Mouse (Mus musculus) layer of hippocampus, postnatal 14 days (tissue): ENCODE measurements at regions not wholly inside any gene's neighbourhood (a gene's known extent, or its start where the extent isn't known, plus 50 kb on each side); places are given as distances from the start of the nearest gene placed in this dataset.

ENCODE experiments used
- DNase-seq, 2 experiments: peaks; one replicate each; pipeline ENCODE4 v3.0.0; 2021 to 2022; ENCODE audit warnings: low spot score in 2 of 2, mixed read lengths in 1 of 2

GRCm38 (mm10) chr1:77226991-77227515, 287.8 kb downstream of the Epha4 start:
- no peak for DNase-seq

- no peak for DNase-seq
These were observed 287.1 kb downstream of the Epha4 start for GRCm38 (mm10) chr1:77227800-77228199.

- DNase-seq: no peak
These were observed 285.3 kb downstream of the Epha4 start for GRCm38 (mm10) chr1:77229561-77229960.

- DNase-seq: no peak
These were observed 281.9 kb downstream of the Epha4 start for GRCm38 (mm10) chr1:77233010-77233409.

GRCm38 (mm10) chr1:77244642-77245041, 270.2 kb downstream of the Epha4 start:
- DNase-seq: no peak

GRCm38 (mm10) chr1:77246047-77246446, 268.8 kb downstream of the Epha4 start:
- no peak for DNase-seq

- no peak for DNase-seq
These were observed 260.6 kb downstream of the Epha4 start for GRCm38 (mm10) chr1:77254276-77254675.

- no peak for DNase-seq
These were observed 258.6 kb downstream of the Epha4 start for GRCm38 (mm10) chr1:77256115-77256842.

GRCm38 (mm10) chr1:77258730-77259310, 256.1 kb downstream of the Epha4 start:
- DNase-seq: no peak

GRCm38 (mm10) chr1:77259789-77260188, 255.1 kb downstream of the Epha4 start:
- peak in 1 of 2 experiments; percentile 16 for DNase-seq

- no peak for DNase-seq
These were observed 253.2 kb downstream of the Epha4 start for GRCm38 (mm10) chr1:77261678-77262077.

DNA sequence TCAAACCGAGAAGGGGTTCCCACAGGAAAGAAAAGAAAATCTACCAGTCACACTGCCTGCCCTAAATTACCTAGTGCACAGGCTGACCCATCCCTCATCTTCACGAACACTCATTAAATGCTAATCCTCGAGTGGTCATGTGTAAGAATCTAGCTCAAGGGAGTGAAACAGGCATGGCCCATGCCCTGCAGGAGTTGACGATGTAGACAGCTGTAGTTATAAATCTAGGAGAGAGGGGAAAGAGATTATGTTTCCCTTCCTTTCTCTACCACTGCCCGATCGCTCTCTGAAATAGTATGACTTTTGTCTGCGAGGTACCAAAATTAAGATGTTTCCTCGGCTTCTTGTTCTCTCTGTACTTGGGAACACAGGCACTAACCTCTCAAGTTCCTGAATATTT, 249.2 kb downstream of the Epha4 start:
- DNase-seq: no peak

DNA sequence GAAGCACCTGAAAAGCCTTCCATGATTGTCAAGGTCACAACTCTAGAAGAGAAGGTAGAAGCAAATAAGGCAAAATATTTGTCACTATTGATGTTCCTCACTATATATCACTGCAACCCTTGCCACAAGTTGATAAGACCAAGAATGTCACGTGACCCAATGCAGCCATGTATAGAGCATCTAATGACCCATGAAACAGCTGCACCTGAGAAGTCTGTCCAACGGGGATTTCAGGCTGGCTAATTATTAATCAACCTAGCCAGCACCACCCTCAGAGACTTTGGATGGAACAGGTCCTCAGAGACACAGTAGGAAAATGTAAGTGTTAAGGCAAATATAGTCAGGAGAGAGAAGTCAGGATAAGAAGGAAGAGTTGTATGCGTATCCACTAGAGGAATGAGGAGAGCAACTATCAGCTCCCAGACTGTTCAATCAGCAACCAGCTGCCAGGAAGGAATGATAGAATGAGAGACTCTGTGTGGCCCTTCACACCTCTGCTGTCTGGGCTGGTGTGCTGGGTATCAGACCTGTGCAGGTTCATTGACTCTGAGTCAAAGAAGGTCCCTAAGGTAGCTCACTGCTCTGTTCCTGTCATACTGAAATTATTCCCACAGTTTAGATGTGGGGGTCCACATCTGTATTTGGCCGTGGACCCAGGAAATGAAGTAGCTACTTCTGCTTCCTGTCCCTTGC, 247.4 kb downstream of the Epha4 start:
- no peak for DNase-seq

- DNase-seq: no peak
These were observed 239.6 kb downstream of the Epha4 start for GRCm38 (mm10) chr1:77275297-77275696.

DNA sequence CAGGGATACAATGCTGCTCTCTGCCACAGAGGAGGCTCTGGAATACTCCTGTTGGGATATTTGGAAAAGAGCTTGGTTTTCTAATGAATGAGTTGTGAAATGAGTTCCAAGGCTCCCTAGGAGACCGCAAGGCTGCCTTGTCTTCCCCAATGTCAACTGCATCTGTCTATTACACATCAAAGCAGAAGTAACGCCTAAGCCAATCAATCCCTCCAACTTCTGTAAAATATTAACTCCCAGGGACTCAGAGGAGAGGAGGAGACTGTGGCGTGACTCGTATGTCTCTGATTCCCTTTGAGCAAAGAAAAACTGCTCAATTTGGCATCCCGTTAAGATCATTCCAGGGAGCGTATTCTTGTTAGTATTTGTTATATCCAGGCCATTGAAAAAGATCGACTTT, 235.3 kb downstream of the Epha4 start:
- DNase-seq: no peak

DNA sequence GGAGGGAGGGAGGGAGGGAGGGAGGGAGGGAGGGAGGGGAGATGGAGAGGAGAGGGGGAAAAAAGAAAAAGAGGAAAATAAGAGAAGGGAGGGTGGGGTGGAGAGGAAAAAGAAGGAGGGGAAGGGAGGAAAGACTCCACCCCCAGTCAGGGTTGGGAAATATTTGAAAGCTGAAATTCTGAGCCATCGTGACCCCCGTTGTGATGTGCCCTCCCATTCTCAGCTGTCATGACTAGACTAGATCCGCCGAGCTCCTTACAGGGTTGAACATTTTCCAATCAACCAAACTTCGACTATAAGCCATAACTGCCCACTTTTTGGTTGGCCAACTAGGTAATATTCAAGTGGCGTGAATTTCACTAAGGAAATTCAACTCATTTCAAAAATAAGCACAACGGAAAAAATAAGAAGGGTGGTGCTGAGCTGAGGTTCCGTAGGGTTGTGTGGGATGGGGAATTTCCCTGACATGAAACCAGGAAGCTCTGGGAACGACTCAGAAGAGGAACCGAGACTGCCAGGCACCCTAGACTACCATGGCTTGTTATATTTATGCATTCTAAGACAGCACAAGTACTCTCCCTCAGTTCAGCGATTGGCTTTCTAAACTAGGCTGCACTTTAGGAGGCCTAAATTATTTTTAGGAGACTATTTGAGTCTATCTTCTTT, 234.4 kb downstream of the Epha4 start:
- DNase-seq: no peak

- no peak for DNase-seq
These were observed 233.1 kb downstream of the Epha4 start for GRCm38 (mm10) chr1:77281741-77282140.

DNA sequence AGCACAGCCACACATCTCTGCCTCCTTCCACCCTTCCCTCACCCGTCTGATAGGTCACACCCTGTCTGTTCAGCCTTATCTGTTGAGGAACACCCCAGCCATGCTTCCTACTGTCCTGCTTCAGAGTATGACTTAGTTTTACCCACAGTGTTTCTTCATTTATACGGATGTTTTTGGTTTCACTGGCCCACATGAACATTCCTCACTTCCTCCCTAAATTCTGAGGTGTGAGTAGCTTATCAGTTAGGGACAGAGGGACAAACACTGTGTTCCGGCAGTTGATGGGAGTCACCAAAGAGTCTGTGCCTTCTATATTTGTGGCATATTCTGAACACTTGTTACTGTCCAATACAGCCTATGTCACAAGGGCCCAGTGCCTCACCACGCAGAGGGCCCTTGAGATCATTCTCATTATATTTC, 216.2 kb downstream of the Epha4 start:
- no peak for DNase-seq

GRCm38 (mm10) chr1:77300806-77301205, 214.1 kb downstream of the Epha4 start:
- DNase-seq: no peak

DNA sequence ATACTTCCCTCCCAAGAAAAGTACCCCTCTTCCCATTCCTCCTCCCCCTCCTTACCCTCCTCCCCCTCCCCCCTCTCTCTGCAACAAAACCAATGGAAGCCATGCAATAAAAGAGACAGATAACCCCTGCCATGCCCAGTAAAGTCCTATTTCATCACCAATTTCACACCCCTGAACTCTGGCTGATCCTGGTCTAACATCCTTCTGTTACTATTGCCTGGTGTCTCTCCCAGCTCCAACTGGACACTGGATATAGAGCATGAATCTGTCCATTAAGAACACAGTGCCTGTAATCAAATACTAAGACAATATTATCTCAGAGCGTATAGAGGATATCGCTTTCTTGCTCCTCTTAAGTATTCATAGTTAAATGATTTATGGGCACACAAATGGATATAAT, 210.1 kb downstream of the Epha4 start:
- DNase-seq: no peak

GRCm38 (mm10) chr1:77307745-77308144, 207.1 kb downstream of the Epha4 start:
- no peak for DNase-seq

DNA sequence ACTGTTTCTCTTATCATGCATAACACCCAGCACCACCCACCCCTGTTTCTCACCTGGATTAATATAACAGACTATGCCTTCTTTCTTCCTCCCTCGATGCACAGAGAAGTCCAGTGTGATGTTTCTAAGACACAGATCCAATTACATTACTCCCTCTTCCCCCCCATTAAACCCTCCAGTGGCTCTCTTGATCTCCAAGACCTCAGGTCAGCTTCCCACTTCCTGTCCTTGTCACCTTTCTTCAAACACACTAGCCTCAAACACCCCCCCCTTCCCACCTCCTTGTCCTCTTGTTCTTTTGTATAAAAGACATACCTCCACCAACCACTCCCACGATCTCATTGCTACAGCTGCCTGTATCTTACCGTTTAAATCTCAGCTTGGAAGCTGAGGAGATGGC, 201.8 kb downstream of the Epha4 start:
- no peak for DNase-seq
